Mouse (Mus musculus): ENCODE measurements around the gene Aars. TPM values are rescaled to one million over a fixed set of nuclear protein-coding genes. Genes with fewer than 3 reads are reported as not detected.

Gene Aars
- total RNA-seq, 2 experiments from 2014 or later: 41.5 to 53.4 TPM

- peak; percentile 94 for DNase-seq
These were observed 61.1 kb downstream of the Aars start, which contains the start of gene Pdpr for GRCm38 (mm10) chr8:111093865-111094718. Pdpr (plus strand) TSS chr8:111094630.

- DNase-seq: peak; percentile 26
These were observed 61.9 kb downstream of the Aars start for GRCm38 (mm10) chr8:111094719-111095302.

Small RNA genes within 50 kb of the gene (microRNA-seq; reads per million reads assigned to microRNA genes)
- 0 reads per million in 2 experiments for gene Gm24103
- gene Mir3473d: 0.75 to 0.95 reads per million in 2 experiments

Other genes starting within 250 kb of the Aars start
- 10 to 100 TPM; 12.3 to 14.4 TPM for gene Il34, start 227.2 kb upstream of the Aars start, total RNA-seq (2021)
- gene Cog4, start 186.5 kb upstream of the Aars start, total RNA-seq (2021): 10 to 100 TPM; 40.3 to 41.1 TPM
- 10 to 100 TPM; 35.7 to 44.8 TPM for gene Sf3b3, start 186.4 kb upstream of the Aars start, total RNA-seq (2021)
- gene Fuk, start 130.7 kb upstream of the Aars start, total RNA-seq (2021): 1 to 10 TPM; 4.1 to 5.0 TPM
- 10 to 100 TPM; 36.1 to 43.2 TPM for gene St3gal2, start 113.2 kb upstream of the Aars start, total RNA-seq (2021)
- 10 to 100 TPM; 35.8 to 43.5 TPM for gene Ddx19a, start 35.3 kb upstream of the Aars start, total RNA-seq (2021)
- 10 to 100 TPM in 1 of 2 experiments, 1 to 10 TPM in 1; 9.9 to 10.4 TPM for gene Ddx19b, start 1.4 kb upstream of the Aars start, total RNA-seq (2021)
- gene Exosc6, start 23.2 kb downstream of the Aars start, total RNA-seq (2021): not detected
- 1 to 10 TPM in 1 of 2 experiments, under 1 TPM in 1; 0.63 to 1.0 TPM for gene Clec18a, start 59.3 kb downstream of the Aars start, total RNA-seq (2021)
- gene Pdpr, start 61.5 kb downstream of the Aars start, total RNA-seq (2021): 10 to 100 TPM; 52.9 to 67.6 TPM
- 10 to 100 TPM; 59.3 to 66.1 TPM for gene Glg1, start 226.1 kb downstream of the Aars start, total RNA-seq (2021)